8 mouse cellular contexts compared by ENCODE assay signal in genomic region chr2:172401116-172401825, GRCm38 (mm10). TPM values are rescaled to one million over a fixed set of nuclear protein-coding genes. Genes with fewer than 3 reads are reported as not detected.
DNase-seq lines count a peak whose midpoint lies in the region; ATAC-seq and TF ChIP-seq lines count a peak whose summit lies in the region.

No protein-coding gene starts in this region.

- H3K27me3 ChIP-seq in heart, postnatal 0 days (ENCODE audit: control insufficient read depth, insufficient read depth, low read length): no peaks in the 10 kb centered on the region
- no peaks in the 10 kb centered on the region for H3K27me3 ChIP-seq in liver, embryonic 16.5 days (ENCODE audit: control insufficient read depth, insufficient read depth, low read depth, low read length)

- H3K36me3 ChIP-seq in heart, postnatal 0 days (replicated peaks; ENCODE audit: control insufficient read depth, insufficient read depth, low read length): no peaks in the 10 kb centered on the region
- no peaks in the 10 kb centered on the region for H3K36me3 ChIP-seq in liver, embryonic 16.5 days (ENCODE audit: control insufficient read depth, insufficient read depth)

- H3K9me3 ChIP-seq in heart, postnatal 0 days (replicated peaks; ENCODE audit: control insufficient read depth, low read length): no peaks in the 10 kb centered on the region
- H3K9me3 ChIP-seq in liver, embryonic 16.5 days (replicated peaks; ENCODE audit: control insufficient read depth, low read length): no peaks in the 10 kb centered on the region

- intact Hi-C loops in left cerebral cortex, postnatal 10 days (cut with DNase I): no loop called here

- no peak overlapping the region for H3K4me2 ChIP-seq in heart, postnatal 0 days (ENCODE audit: low read depth, low read length)
- no peak overlapping the region for H3K4me2 ChIP-seq in liver, embryonic 16.5 days (ENCODE audit: low read depth, low read length)

- H3K9ac ChIP-seq in heart, postnatal 0 days (replicated peaks; ENCODE audit: low read depth, low read length): no peak overlapping the region
- H3K9ac ChIP-seq in liver, embryonic 16.5 days (ENCODE audit: low read depth, low read length): no peak overlapping the region

- no peaks in the 10 kb centered on the region for H3K4me1 ChIP-seq in heart, postnatal 0 days (ENCODE audit: control insufficient read depth, insufficient read depth)
- peaks cover 3% of the 10 kb centered on the region; the same call in 1 of the 2 replicates for H3K4me1 ChIP-seq in liver, embryonic 16.5 days (ENCODE audit: control insufficient read depth, low read depth, low read length)

- TF ChIP-seq EP300 in heart, postnatal 0 days (IDR thresholded peaks at IDR 0.05; ENCODE audit: low read depth): no peak

- TF ChIP-seq CTCF in heart, postnatal 0 days (IDR thresholded peaks at IDR 0.05; ENCODE audit: low read depth): no peak

- H3K27ac ChIP-seq in heart, postnatal 0 days (ENCODE audit: low read depth): peak overlapping the region; percentile 17; the same call in 1 of the 2 replicates
- peak overlapping the region; percentile 51 for H3K27ac ChIP-seq in liver, embryonic 16.5 days (ENCODE audit: low read length)

- peak; percentile 29 for DNase-seq in heart, postnatal 0 days (ENCODE audit: low spot score)
- DNase-seq in heart, postnatal 4 days: no peak
- DNase-seq in MEL-GATA-1-ER (ENCODE audit: extremely low read depth, low read depth): peak; percentile 93
- peak; percentile 49 to 57 for DNase-seq in spleen, adult 18-20 months
- DNase-seq in left cerebral cortex, postnatal 10 days (ENCODE audit: extremely low spot score in 1 of 2, low spot score in 2 of 2): no peak
- no peak for DNase-seq in gastrocnemius, adult 18-20 months (ENCODE audit: low spot score)
- DNase-seq in right cerebral cortex, postnatal 25 days: no peak

- no peak overlapping the region for H3K4me3 ChIP-seq in heart, postnatal 0 days (ENCODE audit: low read depth, low read length)
- no peak overlapping the region for H3K4me3 ChIP-seq in liver, embryonic 16.5 days (ENCODE audit: low read depth, low read length)

- ATAC-seq in heart, postnatal 0 days (ENCODE audit: insufficient read depth, low read depth): no peak
- ATAC-seq in liver, embryonic 16.5 days (ENCODE audit: low read depth): peak; percentile 54

- WGBS in heart, postnatal 0 days: 54% methylated on average over 13 of the region's 13 CpGs
- WGBS in liver, embryonic 16.5 days (ENCODE audit: insufficient replicate concordance): 20% methylated on average over 13 of the region's 13 CpGs

RNA-seq across cellular contexts. Expression of gene Cass4, which starts 7.7 kb away (rescaled TPM):
- total RNA-seq in heart, postnatal 0 days (2014; rRNA removed; ENCODE audit: low replicate concordance): 0.19 and 1.1 TPM in 2 replicates
- polyA plus RNA-seq in heart, postnatal 0 days (2015; fragmentation: Nextera tagmentation; extraction: Ambion mirVana): 0.16 and 0.20 TPM in 2 replicates
- total RNA-seq in heart, postnatal 4 days (2021): under 1 TPM; 0.27 to 0.29 TPM
- 0.56 and 0.77 TPM in 2 replicates for polyA plus RNA-seq in liver, embryonic 16.5 days (2015; fragmentation: Nextera tagmentation; extraction: Ambion mirVana)
- total RNA-seq in left cerebral cortex, postnatal 10 days (2021): under 1 TPM; 0.47 to 0.59 TPM
- under 1 TPM; 0.14 to 0.38 TPM for total RNA-seq in gastrocnemius, adult 18-20 months (2021)

RNA-seq across cellular contexts. Expression of gene Cstf1, which starts 30.8 kb away (rescaled TPM):
- total RNA-seq in heart, postnatal 0 days (2014; rRNA removed; ENCODE audit: low replicate concordance): 24.0 and 39.0 TPM in 2 replicates
- 18.9 and 20.3 TPM in 2 replicates for polyA plus RNA-seq in heart, postnatal 0 days (2015; fragmentation: Nextera tagmentation; extraction: Ambion mirVana)
- 10 to 100 TPM; 29.8 to 31.4 TPM for total RNA-seq in heart, postnatal 4 days (2021)
- 18.8 and 19.6 TPM in 2 replicates for polyA plus RNA-seq in liver, embryonic 16.5 days (2015; fragmentation: Nextera tagmentation; extraction: Ambion mirVana)
- total RNA-seq in left cerebral cortex, postnatal 10 days (2021): 10 to 100 TPM; 25.8 to 28.5 TPM
- 10 to 100 TPM; 17.3 to 17.6 TPM for total RNA-seq in gastrocnemius, adult 18-20 months (2021)

RNA-seq across cellular contexts. Expression of gene Aurka, which starts 30.9 kb away (rescaled TPM):
- total RNA-seq in heart, postnatal 0 days (2014; rRNA removed; ENCODE audit: low replicate concordance): 36.6 and 54.8 TPM in 2 replicates
- 23.9 and 25.5 TPM in 2 replicates for polyA plus RNA-seq in heart, postnatal 0 days (2015; fragmentation: Nextera tagmentation; extraction: Ambion mirVana)
- 10 to 100 TPM; 38.5 to 44.6 TPM for total RNA-seq in heart, postnatal 4 days (2021)
- polyA plus RNA-seq in liver, embryonic 16.5 days (2015; fragmentation: Nextera tagmentation; extraction: Ambion mirVana): 118 and 130 TPM in 2 replicates
- 1 to 10 TPM; 3.3 to 3.8 TPM for total RNA-seq in left cerebral cortex, postnatal 10 days (2021)
- 10 to 100 TPM in 1 of 2 experiments, 1 to 10 TPM in 1; 7.5 to 15.0 TPM for total RNA-seq in gastrocnemius, adult 18-20 months (2021)

RNA-seq across cellular contexts. Expression of gene Rtf2, which starts 39.1 kb away (rescaled TPM):
- total RNA-seq in heart, postnatal 0 days (2014; rRNA removed; ENCODE audit: low replicate concordance): 34.0 and 49.7 TPM in 2 replicates
- 45.1 and 45.9 TPM in 2 replicates for polyA plus RNA-seq in heart, postnatal 0 days (2015; fragmentation: Nextera tagmentation; extraction: Ambion mirVana)
- total RNA-seq in heart, postnatal 4 days (2021): 10 to 100 TPM; 39.3 to 41.1 TPM
- 41.3 and 42.1 TPM in 2 replicates for polyA plus RNA-seq in liver, embryonic 16.5 days (2015; fragmentation: Nextera tagmentation; extraction: Ambion mirVana)
- total RNA-seq in left cerebral cortex, postnatal 10 days (2021): 10 to 100 TPM; 62.7 to 68.2 TPM
- total RNA-seq in gastrocnemius, adult 18-20 months (2021): 10 to 100 TPM; 27.9 to 30.8 TPM

RNA-seq across cellular contexts. Expression of gene Fam210b, which starts 55.9 kb away (rescaled TPM):
- total RNA-seq in heart, postnatal 0 days (2014; rRNA removed; ENCODE audit: low replicate concordance): 3.3 and 6.6 TPM in 2 replicates
- 9.4 and 10.0 TPM in 2 replicates for polyA plus RNA-seq in heart, postnatal 0 days (2015; fragmentation: Nextera tagmentation; extraction: Ambion mirVana)
- total RNA-seq in heart, postnatal 4 days (2021): 1 to 10 TPM; 7.3 to 8.1 TPM
- 136 and 144 TPM in 2 replicates for polyA plus RNA-seq in liver, embryonic 16.5 days (2015; fragmentation: Nextera tagmentation; extraction: Ambion mirVana)
- total RNA-seq in left cerebral cortex, postnatal 10 days (2021): 10 to 100 TPM; 15.3 to 15.5 TPM
- total RNA-seq in gastrocnemius, adult 18-20 months (2021): 1 to 10 TPM; 5.3 to 6.1 TPM

Comparison
In these comparisons a context has a peak if more than half of its experiments do, and no peak if none do; other contexts are left out.
1. DNase-seq: peak in heart, postnatal 0 days (single experiment), MEL-GATA-1-ER (single experiment) and spleen, adult 18-20 months (2 of 2); none in heart, postnatal 4 days (single experiment), left cerebral cortex, postnatal 10 days (0 of 2), gastrocnemius, adult 18-20 months (single experiment) and right cerebral cortex, postnatal 25 days (single experiment).